Mouse (Mus musculus) liver, adult 2 months (tissue): Measurements from ENCODE around the gene Lrp10.

Experiments used
- CTCF ChIP-seq: fragments of 200-500 bp; IDR thresholded peaks from 2 replicates; pipeline ENCODE4 v1.5.1; 2011; ENCODE audit warnings: low read depth, low read length, control low read depth
- POLR2A ChIP-seq: fragments of 200-500 bp; IDR thresholded peaks from 2 replicates; pipeline ENCODE4 v1.6.1; 2011; ENCODE audit warnings: low read length, control low read depth; ENCODE audit not compliant: insufficient read depth; ENCODE audit errors: extremely low read depth

DNA sequence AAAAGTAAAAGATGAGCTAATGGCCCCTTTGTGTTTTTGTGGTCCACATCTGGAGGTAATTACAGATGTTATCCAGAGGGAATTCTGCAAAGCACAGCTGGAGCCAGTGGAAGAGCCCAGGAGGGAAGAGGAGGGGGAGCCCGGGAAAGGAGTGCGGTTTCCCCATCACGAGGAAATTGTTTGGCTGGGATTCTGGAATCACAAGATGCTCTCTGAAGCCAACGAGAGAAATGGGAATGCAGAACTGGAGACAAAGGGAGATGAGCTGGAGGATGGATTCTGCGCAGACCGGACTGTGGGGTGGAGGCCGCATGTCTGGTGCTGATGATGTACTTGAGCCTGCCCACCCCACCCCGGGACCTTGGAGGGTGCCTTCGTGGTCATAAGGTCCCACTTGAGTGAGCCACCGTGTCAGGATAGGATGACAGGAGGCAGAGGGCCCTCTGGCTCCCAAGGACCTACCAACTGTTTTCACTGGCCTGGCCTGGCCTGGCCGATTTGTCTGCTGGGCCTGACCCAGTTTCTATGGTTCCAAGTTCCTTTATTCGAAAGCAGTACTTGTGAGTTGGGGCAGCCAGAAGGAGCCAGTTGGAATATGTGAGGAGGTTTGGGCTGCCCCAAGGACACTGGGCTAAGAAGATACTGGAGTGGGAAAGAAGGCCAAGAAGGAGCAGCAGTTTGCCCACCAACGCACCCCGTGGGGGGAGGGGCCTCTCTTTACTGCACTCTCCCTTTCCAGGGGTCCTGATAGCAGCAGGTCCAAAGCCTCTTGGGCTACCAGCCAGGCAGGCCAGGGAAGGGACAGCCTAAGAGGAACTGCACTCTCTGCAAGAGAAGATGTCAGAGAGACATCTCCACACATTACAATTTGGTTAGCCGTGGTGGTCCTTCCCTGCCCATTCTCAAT lies 20.0 kb upstream of the Lrp10 start:
- TF ChIP-seq CTCF, result no peak
- TF ChIP-seq POLR2A, result no peak
